Mouse (Mus musculus) macrophage (primary cell): ENCODE data around the gene Fbxo45. TPM values are rescaled to one million over a fixed set of nuclear protein-coding genes. Genes with fewer than 3 reads are reported as not detected.

Experiments used
- polyA plus RNA-seq: library from polyadenylated mRNA; stranded (reverse); fragments of 250-400 nt; gene quantifications from 3 replicates; pipeline ENCODE4 v1.2.4, GENCODE M21; 2018; ENCODE audit warnings: inconsistent platforms

The Fbxo45 gene
- polyA plus RNA-seq, 1 experiment from 2014 or later, result 7.9 TPM

Other genes starting within 250 kb of the Fbxo45 start
- gene Senp5, start 243.9 kb downstream of the Fbxo45 start, polyA plus RNA-seq, result 16.1 to 23.9 TPM (median 16.3 TPM) in 3 replicates
- gene Pak2, start 167.8 kb downstream of the Fbxo45 start, polyA plus RNA-seq, result 58.5 to 99.5 TPM (median 73.3 TPM) in 3 replicates
- 30.5 to 37.7 TPM (median 33.8 TPM) in 3 replicates for gene Pigx, start 147.4 kb downstream of the Fbxo45 start, polyA plus RNA-seq
- gene Cep19, start 147.4 kb downstream of the Fbxo45 start, polyA plus RNA-seq, result 6.1 to 13.3 TPM (median 8.9 TPM) in 3 replicates
- gene Nrros, start 81.6 kb downstream of the Fbxo45 start, polyA plus RNA-seq, result 133 to 329 TPM (median 277 TPM) in 3 replicates
- gene Bex6, start 67.3 kb downstream of the Fbxo45 start, polyA plus RNA-seq, result 0.64 to 0.83 TPM (median 0.74 TPM) in 3 replicates
- gene Wdr53, start 69 bp upstream of the Fbxo45 start, polyA plus RNA-seq, result 14.7 to 20.5 TPM (median 18.9 TPM) in 3 replicates
- not detected in 3 replicates for gene Smco1, start 24.3 kb upstream of the Fbxo45 start, polyA plus RNA-seq
- 12.1 to 18.7 TPM (median 16.1 TPM) in 3 replicates for gene Rnf168, start 30.3 kb upstream of the Fbxo45 start, polyA plus RNA-seq
- 3.9 to 6.0 TPM (median 4.0 TPM) in 3 replicates for gene Ubxn7, start 85.1 kb upstream of the Fbxo45 start, polyA plus RNA-seq
- gene Tm4sf19, start 153.3 kb upstream of the Fbxo45 start, polyA plus RNA-seq, result 0.67 to 1.2 TPM (median 1.1 TPM) in 3 replicates
- 16.6 to 17.3 TPM (median 16.7 TPM) in 3 replicates for gene Tctex1d2, start 172.5 kb upstream of the Fbxo45 start, polyA plus RNA-seq
- gene Pcyt1a, start 183.8 kb upstream of the Fbxo45 start, polyA plus RNA-seq, result 32.5 to 74.9 TPM (median 60.1 TPM) in 3 replicates
- 0.08 to 0.20 TPM in 2 of 3 replicates, not detected in the other for gene Slc51a, start 240.7 kb upstream of the Fbxo45 start, polyA plus RNA-seq
- not detected in 3 replicates for gene Zdhhc19, start 249.1 kb upstream of the Fbxo45 start, polyA plus RNA-seq